Mouse (Mus musculus): Measurements from ENCODE around the gene Pygl.

DNA sequence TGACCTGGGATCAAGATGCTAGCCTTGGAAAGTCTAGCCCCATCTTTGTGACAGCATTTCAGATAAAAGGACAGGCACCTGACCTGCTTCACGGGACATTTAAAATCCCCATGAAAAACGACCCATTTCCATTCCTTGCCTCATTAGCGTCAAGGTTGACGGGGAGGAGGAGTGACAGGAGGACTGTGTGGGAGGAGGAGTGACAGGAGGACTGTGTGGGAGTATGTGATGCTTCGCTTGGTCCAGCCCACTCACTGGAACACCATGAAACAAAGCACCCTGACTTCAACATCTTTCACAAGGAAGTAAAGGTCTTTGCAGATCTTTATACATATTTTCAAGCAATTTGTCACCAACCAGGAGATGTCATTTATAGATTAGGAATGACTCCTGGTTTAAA lies 23.1 kb downstream of the Pygl start:
- TF ChIP-seq POLR2A (IDR thresholded peaks at IDR 0.05; ENCODE audit: extremely low read depth, insufficient read depth, low read length): no peak
- TF ChIP-seq CTCF (IDR thresholded peaks at IDR 0.05; ENCODE audit: extremely low read depth, insufficient read depth, low read length): no peak

Measured in cortical plate, adult 2 months (tissue).